In the genomic region with DNA sequence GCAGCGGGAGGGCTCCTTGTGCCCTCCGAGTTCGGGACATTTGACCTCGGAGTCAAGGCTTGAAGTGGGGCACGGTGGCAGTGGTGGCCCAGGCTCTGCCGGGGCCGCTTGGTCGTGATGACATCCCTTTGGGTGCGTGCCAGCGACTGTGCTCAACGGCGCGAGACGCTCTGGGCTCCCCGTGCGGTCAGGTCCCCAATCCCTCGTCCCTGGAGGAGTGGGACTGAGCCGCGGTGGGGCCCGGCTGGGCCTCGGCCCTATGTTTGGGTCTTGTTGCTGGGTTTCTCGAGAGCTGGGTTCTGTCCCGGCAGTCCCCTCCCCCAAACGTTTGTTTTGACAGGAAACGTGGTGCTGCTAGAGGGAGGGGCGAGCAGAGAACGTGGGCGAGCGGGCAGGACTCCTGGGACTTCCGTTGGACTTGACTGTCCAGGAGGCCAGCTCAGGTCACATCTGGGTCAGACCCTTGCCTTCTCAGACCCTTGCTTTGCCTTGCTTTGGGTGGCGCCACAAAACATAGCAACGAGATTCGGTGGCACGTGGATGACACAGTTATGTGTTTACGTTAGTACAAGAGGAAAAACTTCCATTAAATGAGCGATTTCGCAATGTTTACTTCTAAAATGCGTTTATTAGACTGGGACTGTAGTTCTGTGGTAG, we compare ENCODE assay signal across 8 mouse cellular contexts. TPM values are rescaled to one million over a fixed set of nuclear protein-coding genes. Genes with fewer than 3 reads are reported as not detected.
A peak's percentile ranks its signal among the peaks of the same experiment; 100 is the strongest.
DNase-seq lines count a peak whose midpoint lies in the region; ATAC-seq and TF ChIP-seq lines count a peak whose summit lies in the region.

No protein-coding gene starts in this region.

- H3K4me3 ChIP-seq in gastrocnemius, adult 2 months: peak overlapping the region; percentile 83
- peak overlapping the region; percentile 96 for H3K4me3 ChIP-seq in hindbrain, postnatal 0 days (ENCODE audit: low read length)

- WGBS in hindbrain, postnatal 0 days: 3% methylated on average over 38 of the region's 38 CpGs

- peak overlapping the region; percentile 86 for H3K4me2 ChIP-seq in hindbrain, postnatal 0 days (ENCODE audit: low read depth, low read length)

- H3K27ac ChIP-seq in gastrocnemius, adult 2 months: peak overlapping the region; percentile 100
- H3K27ac ChIP-seq in hindbrain, postnatal 0 days: peak overlapping the region; percentile 79

- peak overlapping the region; percentile 78 for H3K9ac ChIP-seq in hindbrain, postnatal 0 days (replicated peaks; ENCODE audit: low read length)

- no peaks in the 10 kb centered on the region for H3K36me3 ChIP-seq in hindbrain, postnatal 0 days (ENCODE audit: insufficient read depth, low read length)

- peaks cover 4% of the 10 kb centered on the region; the same call in 1 of the 2 replicates for H3K4me1 ChIP-seq in hindbrain, postnatal 0 days (ENCODE audit: insufficient read depth, low read length)

- H3K27me3 ChIP-seq in hindbrain, postnatal 0 days (ENCODE audit: insufficient read depth, low read length): no peaks in the 10 kb centered on the region

- intact Hi-C loops in gastrocnemius, adult 2 months (cut with DNase I): loop anchor here (5.0 kb wide), 1 partner anchor 50 kb away; no protein-coding TSS in a partner anchor

- TF ChIP-seq CTCF in gastrocnemius, adult 2 months (IDR thresholded peaks at IDR 0.05): no peak
- TF ChIP-seq CTCF in hindbrain, postnatal 0 days (IDR thresholded peaks at IDR 0.05; ENCODE audit: low read depth): no peak

- H3K9me3 ChIP-seq in hindbrain, postnatal 0 days (ENCODE audit: low read length): no peaks in the 10 kb centered on the region

- peak; percentile 90 for DNase-seq in T-cell, adult 2 months (ENCODE audit: low spot score)
- DNase-seq in gastrocnemius, adult 2 months: peak; percentile 90
- DNase-seq in hindbrain, postnatal 0 days (ENCODE audit: low spot score): peak; percentile 64
- DNase-seq in left cerebral cortex, adult 8-10 months (ENCODE audit: low spot score in 2 of 2): peak; percentile 42 to 61
- peak; percentile 65 for DNase-seq in right cerebral cortex, adult 18-20 months
- peak; percentile 67 for DNase-seq in urinary bladder, postnatal 25 days (ENCODE audit: low spot score)

- peak; percentile 24 for ATAC-seq in common myeloid progenitor, adult 5-6 weeks (replicated peaks; ENCODE audit: low read depth, poor library complexity, severe bottlenecking)
- peak; percentile 46 for ATAC-seq in hindbrain, postnatal 0 days
- ATAC-seq in megakaryocyte, adult 5-6 weeks (ENCODE audit: poor library complexity, severe bottlenecking): peak; percentile 28

RNA-seq across cellular contexts. Expression of a gene that starts 0.8 kb away (rescaled TPM):
- 11.2 and 21.0 TPM in 2 replicates for total RNA-seq in common myeloid progenitor, adult 5-6 weeks (2017)
- 10 to 100 TPM; 45.4 to 55.7 TPM for total RNA-seq in gastrocnemius, adult 2 months (2021)
- 8.1 and 11.2 TPM in 2 replicates for total RNA-seq in hindbrain, postnatal 0 days (2014; rRNA removed)
- 18.9 and 20.0 TPM in 2 replicates for polyA plus RNA-seq in hindbrain, postnatal 0 days (2015; fragmentation: Nextera tagmentation; extraction: Ambion mirVana)
- 10 to 100 TPM; 21.0 to 24.7 (median 22.5) TPM for total RNA-seq in left cerebral cortex, adult 8-10 months (2022)
- 54.8 and 59.3 TPM in 2 replicates for total RNA-seq in megakaryocyte, adult 5-6 weeks (2015)
- 29.7 and 36.1 TPM in 2 replicates for total RNA-seq in megakaryocyte, adult 5-6 weeks (2017)

RNA-seq across cellular contexts. Expression of a gene that starts 43.3 kb away (rescaled TPM):
- total RNA-seq in common myeloid progenitor, adult 5-6 weeks (2017): 32.7 and 35.9 TPM in 2 replicates
- 10 to 100 TPM in 1 of 2 experiments, 1 to 10 TPM in 1; 7.5 to 10.6 TPM for total RNA-seq in gastrocnemius, adult 2 months (2021)
- total RNA-seq in hindbrain, postnatal 0 days (2014; rRNA removed): 53.1 and 58.7 TPM in 2 replicates
- polyA plus RNA-seq in hindbrain, postnatal 0 days (2015; fragmentation: Nextera tagmentation; extraction: Ambion mirVana): 50.9 and 52.1 TPM in 2 replicates
- 10 to 100 TPM; 18.1 to 19.8 (median 18.5) TPM for total RNA-seq in left cerebral cortex, adult 8-10 months (2022)
- 122 and 125 TPM in 2 replicates for total RNA-seq in megakaryocyte, adult 5-6 weeks (2015)
- total RNA-seq in megakaryocyte, adult 5-6 weeks (2017): 115 TPM in 2 replicates

RNA-seq across cellular contexts. Expression of a gene that starts 44.9 kb away (rescaled TPM):
- 41.5 and 45.5 TPM in 2 replicates for total RNA-seq in common myeloid progenitor, adult 5-6 weeks (2017)
- total RNA-seq in gastrocnemius, adult 2 months (2021): 10 to 100 TPM in 1 of 2 experiments, 1 to 10 TPM in 1; 9.3 to 13.3 TPM
- total RNA-seq in hindbrain, postnatal 0 days (2014; rRNA removed): 7.8 and 11.1 TPM in 2 replicates
- polyA plus RNA-seq in hindbrain, postnatal 0 days (2015; fragmentation: Nextera tagmentation; extraction: Ambion mirVana): 8.7 and 10.1 TPM in 2 replicates
- total RNA-seq in left cerebral cortex, adult 8-10 months (2022): 10 to 100 TPM; 14.2 to 16.4 (median 14.6) TPM
- total RNA-seq in megakaryocyte, adult 5-6 weeks (2015): 20.0 and 20.1 TPM in 2 replicates
- 26.3 and 28.7 TPM in 2 replicates for total RNA-seq in megakaryocyte, adult 5-6 weeks (2017)

Comparison
In these comparisons a context has a peak if more than half of its experiments do, and no peak if none do; other contexts are left out.
1. Peak in every context shown above with its lines: DNase-seq, ATAC-seq, H3K4me3 ChIP-seq and H3K27ac ChIP-seq.